Mouse (Mus musculus) olfactory bulb, adult 2 months (tissue): Measurements from ENCODE around the gene Nup210l.

Experiments used
- CTCF ChIP-seq: fragments of 200-500 bp; IDR thresholded peaks from 2 replicates; pipeline ENCODE4 v1.5.1; 2012; ENCODE audit warnings: low read depth, mild to moderate bottlenecking, low read length, moderate library complexity; ENCODE audit not compliant: insufficient read depth
- POLR2A ChIP-seq: fragments of 200-500 bp; IDR thresholded peaks from 2 replicates; pipeline ENCODE4 v1.6.1; 2012; ENCODE audit warnings: mild to moderate bottlenecking, low read depth, low read length, moderate library complexity; ENCODE audit not compliant: insufficient read depth

DNA sequence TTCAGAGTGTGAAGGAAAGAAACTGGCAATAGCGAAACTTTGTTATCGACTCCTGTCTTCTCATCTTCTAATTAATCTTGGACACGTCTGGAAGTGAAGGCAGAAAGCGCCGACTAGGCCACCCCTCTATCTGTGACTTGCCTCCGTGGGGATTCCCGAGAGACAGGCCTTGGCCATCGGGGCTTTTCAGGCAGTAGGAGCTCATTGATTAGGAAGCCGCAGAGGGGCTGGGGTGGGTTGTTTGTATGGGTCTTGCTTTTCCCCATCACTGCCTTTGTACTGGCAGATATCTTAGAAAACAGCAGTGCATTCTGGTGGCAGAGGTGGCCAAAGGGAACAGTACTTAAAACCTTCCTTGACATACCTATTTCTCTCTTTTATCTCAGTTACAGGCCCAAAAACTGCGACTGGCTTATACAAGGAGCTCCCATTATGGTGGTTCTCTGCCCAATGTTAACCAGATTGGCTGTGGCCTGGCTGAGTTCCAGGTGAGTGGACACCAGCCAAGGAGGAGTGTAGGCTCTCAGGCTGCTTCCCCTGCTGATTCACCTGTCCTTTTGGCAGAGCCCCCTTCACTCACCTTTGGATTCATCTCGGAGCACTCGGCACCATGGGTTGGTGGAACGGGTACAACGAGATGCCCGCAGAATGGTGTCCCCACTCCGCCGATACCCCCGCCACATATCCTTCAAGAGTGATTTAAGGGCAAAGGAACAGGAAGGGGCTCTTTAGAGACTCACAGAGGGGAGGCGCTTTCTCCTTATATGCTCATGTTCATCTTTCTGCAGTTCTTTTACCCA lies 153.0 kb downstream of the Nup210l start:
- TF ChIP-seq CTCF (no peak), POLR2A (no peak)
